Mouse (Mus musculus) layer of hippocampus, adult 18-20 months (tissue): ENCODE measurements around the gene Flrt2. TPM values are rescaled to one million over a fixed set of nuclear protein-coding genes. Genes with fewer than 3 reads are reported as not detected.
A peak's percentile ranks its signal among the peaks of the same experiment; 100 is the strongest.
"Not testable (repeated sequence)": the region's sequence is repeated elsewhere in the genome, so short reads cannot be mapped to it uniquely, and the experiment has no call there.

Experiments
- DNase-seq, 2 experiments: peaks; one replicate each; pipeline ENCODE4 v3.0.0; 2022; ENCODE audit warnings: low spot score in 2 of 2
- long read RNA-seq: library from polyadenylated mRNA; stranded (forward); transcript quantifications from one replicate; pipeline ENCODE4 v2.0.0, GENCODE M21; 2021
- total RNA-seq, 2 experiments: library from RNA; stranded (reverse); gene quantifications; 2 replicates each; pipeline ENCODE4 v1.2.3; 2021

Flrt2 gene
- total RNA-seq = 10 to 100 TPM; 37.1 to 39.5 TPM
- long read RNA-seq, full-length matches to known transcripts = 12 of 18 reads
- long read RNA-seq, partial matches to known transcripts = 6 of 18 reads
- long read RNA-seq, other reads (novel, unspliced or antisense) = 0 of 18 reads

GRCm38 (mm10) chr12:95691961-95692767, at the start of gene Flrt2:
TSS of gene Flrt2 (plus strand) at chr12:95692226.
- DNase-seq = peak; percentile 18 to 36

GRCm38 (mm10) chr12:95642226-95642625, 49.8 kb upstream of the Flrt2 start:
- DNase-seq = peak; percentile 1 to 47

- DNase-seq = not testable (repeated sequence)
Measured at GRCm38 (mm10) chr12:95647179-95647578, 44.8 kb upstream of the Flrt2 start.

GRCm38 (mm10) chr12:95652172-95653156, 39.6 kb upstream of the Flrt2 start:
- no peak for DNase-seq

- DNase-seq = no peak
Measured at GRCm38 (mm10) chr12:95656594-95656993, 35.4 kb upstream of the Flrt2 start.

GRCm38 (mm10) chr12:95667296-95667695, 24.7 kb upstream of the Flrt2 start:
- DNase-seq = no peak

GRCm38 (mm10) chr12:95675711-95676110, 16.3 kb upstream of the Flrt2 start:
- DNase-seq = peak; percentile 27 to 42

GRCm38 (mm10) chr12:95690819-95691218, 1.2 kb upstream of the Flrt2 start:
- peak in 1 of 2 experiments; percentile 67 for DNase-seq

GRCm38 (mm10) chr12:95692948-95693650, 1.1 kb downstream of the Flrt2 start:
- DNase-seq = peak; percentile 8 to 23

GRCm38 (mm10) chr12:95693651-95694471, 1.8 kb downstream of the Flrt2 start:
- peak; percentile 5 to 58 for DNase-seq

- DNase-seq = peak in 1 of 2 experiments; percentile 5
Measured at GRCm38 (mm10) chr12:95694507-95694906, 2.5 kb downstream of the Flrt2 start.

GRCm38 (mm10) chr12:95694991-95695833, 3.2 kb downstream of the Flrt2 start:
- peak; percentile 71 to 78 for DNase-seq

- DNase-seq = no peak
Measured at GRCm38 (mm10) chr12:95695834-95696521, 4.0 kb downstream of the Flrt2 start.

GRCm38 (mm10) chr12:95696522-95697025, 4.5 kb downstream of the Flrt2 start:
- peak in 1 of 2 experiments; percentile 9 for DNase-seq

- DNase-seq = peak in 1 of 2 experiments; percentile 23
Measured at GRCm38 (mm10) chr12:95698556-95698955, 6.5 kb downstream of the Flrt2 start.

- no peak for DNase-seq
Measured at GRCm38 (mm10) chr12:95700746-95701145, 8.7 kb downstream of the Flrt2 start.

GRCm38 (mm10) chr12:95701580-95701979, 9.6 kb downstream of the Flrt2 start:
- DNase-seq = no peak

GRCm38 (mm10) chr12:95705006-95705405, 13.0 kb downstream of the Flrt2 start:
- DNase-seq = no peak
